Mouse (Mus musculus) olfactory bulb, adult 2 months (tissue): Measurements from ENCODE around the gene Kcnk12.

Source experiments
- CTCF ChIP-seq: fragments of 200-500 bp; IDR thresholded peaks from 2 replicates; pipeline ENCODE4 v1.5.1; 2012; ENCODE audit warnings: low read depth, mild to moderate bottlenecking, low read length, moderate library complexity; ENCODE audit not compliant: insufficient read depth
- POLR2A ChIP-seq: fragments of 200-500 bp; IDR thresholded peaks from 2 replicates; pipeline ENCODE4 v1.6.1; 2012; ENCODE audit warnings: mild to moderate bottlenecking, low read depth, low read length, moderate library complexity; ENCODE audit not compliant: insufficient read depth

GRCm38 (mm10) chr17:87734471-87734870 lies 63.3 kb downstream of the Kcnk12 start:
- no peak for TF ChIP-seq CTCF
- TF ChIP-seq POLR2A = no peak
